Mouse (Mus musculus) left cerebral cortex, postnatal 14 days (tissue): ENCODE measurements around the gene Col8a2. TPM values are rescaled to one million over a fixed set of nuclear protein-coding genes. Genes with fewer than 3 reads are reported as not detected.

Experiments used
- DNase-seq, 2 experiments: peaks; one replicate each; pipeline ENCODE4 v3.0.0; 2021 to 2022; ENCODE audit warnings: low spot score in 2 of 2, mixed read lengths in 1 of 2
- intact Hi-C: fragments of 180-260 bp; cut with DNase I; formaldehyde crosslinking; loops from one replicate; pipeline ENCODE4 v1.15.1; 2025
- long read RNA-seq, 2 experiments: library from polyadenylated mRNA; stranded (forward); transcript quantifications; one replicate each; pipeline ENCODE4 v2.0.0; 2021
- total RNA-seq, 2 experiments: library from RNA; stranded (reverse); gene quantifications; 2 replicates each; pipeline ENCODE4 v1.2.3; 2021

The Col8a2 gene
- total RNA-seq: 1 to 10 TPM; 2.9 to 3.4 TPM
- long read RNA-seq, experiment 1, full-length matches to known transcripts: 1 of 4 reads
- long read RNA-seq, experiment 1, partial matches to known transcripts: 0 of 4 reads
- long read RNA-seq, experiment 1, other reads (novel, unspliced or antisense): 3 of 4 reads
- long read RNA-seq, experiment 2, full-length matches to known transcripts: 3 of 3 reads
- long read RNA-seq, experiment 2, partial matches to known transcripts: 0 of 3 reads
- long read RNA-seq, experiment 2, other reads (novel, unspliced or antisense): 0 of 3 reads

DNA sequence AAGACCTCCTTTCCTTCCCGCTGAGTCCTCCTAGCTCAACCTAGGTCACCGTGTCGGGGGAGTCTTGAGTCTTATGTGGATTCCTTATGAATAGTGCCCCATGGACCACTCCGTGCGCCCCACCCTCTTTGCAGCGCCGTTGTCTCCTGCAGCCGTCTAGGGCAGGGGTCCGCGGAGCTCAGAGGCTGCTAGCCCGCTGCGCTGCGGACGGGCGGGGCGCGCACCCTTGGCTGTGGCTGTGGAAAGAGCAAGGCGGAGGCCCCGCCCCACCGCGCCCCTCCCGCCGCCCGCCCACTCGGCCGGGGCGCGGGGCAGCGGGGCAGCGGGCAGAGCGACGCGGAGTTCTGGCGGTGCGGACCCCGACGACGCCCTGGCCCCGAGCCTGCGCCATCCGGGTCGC is at the start of gene Col8a2:
Gene Col8a2, plus strand, starts transcription at position 302 of the 400 bp plus-strand sequence.
- intact Hi-C loops: no loop called here
- no peak for DNase-seq

DNA sequence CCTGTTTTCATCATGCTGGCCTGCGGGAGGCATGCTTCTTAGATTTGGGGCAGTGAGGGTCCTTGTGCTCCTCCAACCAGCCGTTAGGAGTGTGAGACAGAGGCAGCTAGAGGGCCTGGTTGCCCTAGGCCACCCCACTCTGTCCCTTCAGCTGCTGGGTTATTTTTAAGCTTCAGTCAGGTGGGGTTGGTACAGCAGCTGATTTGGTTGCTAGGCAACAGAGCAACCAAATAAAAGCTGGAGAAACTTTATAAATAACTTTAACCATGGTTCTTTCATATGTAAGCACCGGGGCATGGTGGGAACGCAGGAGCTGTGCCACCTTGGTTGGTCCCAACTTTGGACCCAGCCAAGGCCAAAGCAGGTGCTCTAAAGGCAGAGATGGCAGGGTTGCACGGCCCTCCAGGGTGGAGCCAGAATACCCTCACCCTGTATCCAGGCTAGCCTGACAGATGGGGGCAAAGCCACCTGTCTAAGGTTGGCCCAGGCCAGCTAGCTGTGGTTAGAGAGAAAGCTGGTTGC is 48.8 kb upstream of the Col8a2 start:
- intact Hi-C loops: no loop called here
- DNase-seq: peak; percentile 34 to 85

DNA sequence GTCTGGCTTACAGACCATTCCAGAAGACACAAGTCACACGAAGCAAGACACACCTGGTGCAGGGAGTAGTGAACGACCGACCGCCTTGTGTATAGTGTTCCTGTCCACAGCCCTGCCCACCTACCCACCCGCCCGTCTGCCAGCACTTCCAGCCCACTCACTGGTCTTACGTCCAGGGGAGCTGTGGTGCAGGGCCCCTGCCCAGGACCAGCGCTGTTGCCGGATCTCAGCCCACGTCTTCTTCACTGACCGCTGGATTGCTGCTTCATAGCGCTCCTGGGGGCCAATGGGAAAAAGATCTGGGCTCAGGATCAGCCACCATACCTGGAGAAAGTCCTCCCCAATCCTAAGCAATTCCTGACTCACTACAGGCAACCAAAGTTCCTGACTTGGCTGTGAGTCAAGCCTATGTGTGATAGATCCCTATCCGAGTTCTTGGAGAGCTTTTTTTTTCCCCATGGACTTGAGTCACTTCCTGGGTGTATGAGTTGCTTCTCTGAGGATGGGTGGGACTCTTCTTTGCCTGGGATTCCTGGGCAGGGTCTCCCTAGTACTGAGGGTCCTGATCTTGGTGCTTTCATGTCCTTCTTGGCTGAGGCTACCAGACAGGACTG is 46.6 kb upstream of the Col8a2 start:
- DNase-seq: no peak
- intact Hi-C loops: no loop called here

DNA sequence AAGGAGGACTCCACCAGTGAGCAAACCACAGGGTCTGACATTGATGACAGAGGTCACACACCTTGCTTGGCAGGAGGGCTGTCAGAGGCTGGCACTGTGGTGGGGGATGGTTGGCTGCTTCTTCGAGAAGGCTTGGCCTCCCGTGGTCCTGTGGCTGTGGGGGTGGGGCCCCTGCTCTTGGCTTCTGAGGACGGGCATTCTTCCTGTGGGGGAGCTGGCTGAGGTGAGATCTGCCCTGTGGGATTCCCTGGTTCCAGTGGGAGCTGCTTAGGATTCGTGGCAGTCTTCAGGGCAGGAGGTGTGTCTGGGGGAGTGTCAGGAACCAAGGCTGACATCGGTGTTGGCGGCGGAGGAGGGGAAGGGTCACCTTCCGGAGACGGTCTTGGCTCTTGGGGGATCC is 44.6 kb upstream of the Col8a2 start:
- DNase-seq: no peak
- intact Hi-C loops: no loop called here

DNA sequence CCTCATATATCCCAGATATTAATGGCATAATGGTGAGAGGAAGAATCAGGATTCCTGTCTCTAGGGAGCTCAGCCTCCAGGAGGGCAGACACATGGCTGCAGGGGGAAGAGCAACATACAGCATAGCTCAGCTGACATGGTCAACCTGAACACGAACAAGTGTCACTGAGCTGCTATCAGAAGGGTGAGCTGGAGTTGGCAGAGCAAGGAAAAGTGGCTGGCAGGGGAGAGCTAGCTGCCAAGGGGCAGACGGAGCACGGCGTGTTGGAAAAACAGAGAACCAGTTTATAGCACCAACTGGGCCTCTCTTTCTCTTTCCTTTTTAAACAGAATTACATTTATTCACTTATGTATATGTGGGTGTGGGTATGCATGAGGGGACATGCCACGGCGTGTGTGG is 44.1 kb upstream of the Col8a2 start:
- intact Hi-C loops: no loop called here
- no peak for DNase-seq

DNA sequence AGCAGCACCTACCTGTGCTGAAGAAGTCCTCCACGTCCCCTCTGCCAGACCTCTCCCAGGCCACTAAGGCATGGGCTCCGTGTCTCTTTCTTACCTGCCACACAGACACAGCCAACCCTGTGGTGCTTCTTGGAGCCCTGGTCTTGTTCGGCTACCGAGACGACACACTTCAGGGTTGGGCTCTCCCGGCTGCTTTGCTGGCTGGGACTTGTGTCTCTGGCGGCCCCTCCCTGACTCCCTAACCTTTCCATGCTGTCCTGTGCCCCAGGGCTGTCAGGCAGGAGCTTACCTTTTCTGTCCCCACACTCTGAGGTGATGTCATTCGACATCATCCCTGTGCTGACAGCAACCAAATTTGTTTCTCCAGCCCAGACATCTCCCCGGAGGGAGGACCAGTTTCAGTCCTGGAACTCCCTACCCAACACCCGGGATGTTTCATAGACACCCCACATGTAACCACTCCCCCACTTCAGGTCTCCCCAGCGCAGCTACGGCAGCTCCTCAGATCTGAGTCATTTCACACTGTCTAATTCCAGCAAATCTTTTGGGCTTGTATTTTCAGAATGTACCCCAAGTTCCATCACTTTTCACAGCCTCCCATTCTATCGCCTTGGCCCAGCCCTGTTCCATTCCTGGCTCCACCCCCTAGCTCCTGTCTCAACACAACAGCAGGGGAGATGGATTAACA is 40.2 kb upstream of the Col8a2 start:
- DNase-seq: peak; percentile 51 to 70
- intact Hi-C loops: no loop called here

DNA sequence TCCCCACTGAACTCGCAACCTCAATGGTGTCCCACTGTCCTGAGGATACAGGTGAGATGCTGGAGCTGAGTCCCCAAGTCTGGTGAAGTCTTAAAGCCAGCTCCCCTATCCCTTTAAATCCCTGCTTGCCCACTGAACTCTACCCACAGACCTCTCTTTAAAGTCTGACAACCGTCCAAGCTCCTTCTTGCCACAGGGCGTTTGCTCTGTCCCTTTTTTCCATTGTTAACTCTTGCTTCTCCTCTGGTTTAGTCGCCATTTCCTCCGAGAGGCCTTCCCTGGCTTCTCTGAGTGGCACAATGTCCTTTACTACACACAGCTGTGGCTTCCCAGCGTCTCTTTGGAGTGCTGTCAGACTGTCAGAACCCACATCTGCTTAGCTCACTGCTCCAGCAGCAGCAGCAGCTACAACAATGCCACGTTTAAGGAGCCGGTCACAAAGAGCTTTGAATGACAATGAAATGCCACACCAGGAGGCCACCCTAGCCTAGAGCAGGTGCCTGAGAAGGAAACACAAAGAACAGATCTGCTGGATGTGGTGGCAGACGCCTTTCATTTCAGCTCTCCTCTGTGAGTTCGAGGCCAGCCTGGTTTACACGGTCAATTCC is 38.2 kb upstream of the Col8a2 start:
- no peak for DNase-seq

DNA sequence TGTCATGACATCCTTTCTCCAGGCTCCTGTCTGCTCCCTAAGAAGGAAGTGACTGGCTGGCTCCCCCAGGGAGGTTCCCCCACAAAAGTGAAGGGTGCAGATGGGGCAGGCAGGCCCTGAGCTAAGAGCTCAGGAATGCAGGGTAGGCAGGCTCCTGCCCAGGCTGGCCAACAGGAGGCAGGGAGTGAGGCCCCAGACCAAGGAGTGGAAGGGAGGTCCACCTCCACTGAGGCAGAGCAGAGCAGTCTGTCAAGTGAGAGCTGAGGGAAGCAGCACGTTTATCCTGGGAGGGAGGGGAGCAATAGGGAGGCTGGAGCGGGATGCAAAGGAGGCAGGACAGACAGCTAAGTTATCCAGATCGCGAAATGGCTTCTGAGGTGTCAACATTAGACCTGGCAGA is 35.9 kb upstream of the Col8a2 start:
- intact Hi-C loops: no loop called here

More for the DNA sequence above, 38.2 kb upstream of the Col8a2 start:
- intact Hi-C loops: no loop called here

DNA sequence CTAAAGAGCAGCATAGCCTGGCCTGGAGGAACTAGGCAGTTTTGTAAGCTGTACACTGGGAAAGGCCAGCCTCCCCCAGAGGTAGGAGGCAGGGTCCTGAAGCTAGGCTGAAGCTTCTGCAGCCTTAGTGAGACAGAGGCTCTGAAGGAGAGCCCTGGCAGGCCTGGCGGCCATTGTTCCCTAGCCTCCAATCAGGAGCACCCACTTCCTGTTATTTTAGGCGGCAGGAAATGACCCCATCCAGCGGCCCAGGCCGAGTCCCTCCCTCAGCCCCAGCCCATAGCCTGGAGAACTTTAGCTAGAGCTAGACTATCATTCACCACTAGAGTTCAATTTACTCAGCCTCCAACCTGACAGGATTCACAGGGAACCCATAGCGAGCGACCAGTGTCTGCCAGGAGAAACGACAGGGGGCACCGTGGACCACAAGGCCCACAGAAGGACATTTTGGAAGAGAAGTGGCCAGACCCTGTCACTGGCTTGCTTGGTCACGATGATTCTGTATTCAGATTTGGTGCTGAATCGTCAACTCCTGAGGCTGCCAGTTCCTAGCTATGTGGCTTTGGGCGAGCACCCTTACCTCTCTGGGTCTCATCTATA is 34.8 kb upstream of the Col8a2 start:
- no peak for DNase-seq
- intact Hi-C loops: no loop called here

More for the DNA sequence above, 35.9 kb upstream of the Col8a2 start:
- DNase-seq: no peak

DNA sequence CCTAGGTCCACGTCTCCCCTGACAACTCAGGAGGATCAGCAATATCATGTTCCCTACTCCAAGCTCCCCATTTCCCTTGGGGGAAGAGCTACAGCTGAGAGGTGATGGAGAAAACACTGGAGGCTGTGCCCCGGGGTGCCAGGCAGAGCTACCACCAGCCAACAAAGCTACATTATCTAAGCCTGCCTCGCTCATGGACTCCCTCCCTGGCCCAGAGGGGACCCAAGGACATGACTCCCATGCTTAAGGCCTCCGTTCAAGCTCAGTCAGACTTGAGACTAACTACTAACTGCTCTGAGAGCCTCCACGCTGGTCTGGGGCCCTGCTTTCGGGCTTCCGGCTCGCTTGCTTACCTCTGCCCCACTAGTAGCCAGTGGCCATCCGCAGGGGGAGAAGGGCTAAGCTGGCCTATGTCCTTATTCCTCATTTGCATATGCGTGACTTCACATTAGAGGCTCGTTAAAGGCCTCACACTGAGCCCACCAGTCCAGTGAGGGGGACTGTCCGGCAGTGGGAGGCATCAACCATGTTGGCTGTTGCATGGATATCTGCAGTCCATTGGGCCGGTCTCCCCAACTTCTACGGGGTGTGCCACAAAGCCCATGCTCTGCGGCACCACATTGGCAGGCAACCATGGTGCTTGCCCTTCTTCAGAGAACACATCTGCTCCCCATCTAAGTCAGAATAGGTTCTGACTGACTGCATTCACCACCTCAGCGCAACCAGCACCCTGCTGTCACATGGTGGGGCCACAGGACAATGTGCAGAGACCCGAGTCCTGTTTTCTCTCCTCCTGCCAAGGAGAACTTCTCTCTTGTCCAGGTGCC is 34.0 kb upstream of the Col8a2 start:
- intact Hi-C loops: no loop called here
- no peak for DNase-seq

DNA sequence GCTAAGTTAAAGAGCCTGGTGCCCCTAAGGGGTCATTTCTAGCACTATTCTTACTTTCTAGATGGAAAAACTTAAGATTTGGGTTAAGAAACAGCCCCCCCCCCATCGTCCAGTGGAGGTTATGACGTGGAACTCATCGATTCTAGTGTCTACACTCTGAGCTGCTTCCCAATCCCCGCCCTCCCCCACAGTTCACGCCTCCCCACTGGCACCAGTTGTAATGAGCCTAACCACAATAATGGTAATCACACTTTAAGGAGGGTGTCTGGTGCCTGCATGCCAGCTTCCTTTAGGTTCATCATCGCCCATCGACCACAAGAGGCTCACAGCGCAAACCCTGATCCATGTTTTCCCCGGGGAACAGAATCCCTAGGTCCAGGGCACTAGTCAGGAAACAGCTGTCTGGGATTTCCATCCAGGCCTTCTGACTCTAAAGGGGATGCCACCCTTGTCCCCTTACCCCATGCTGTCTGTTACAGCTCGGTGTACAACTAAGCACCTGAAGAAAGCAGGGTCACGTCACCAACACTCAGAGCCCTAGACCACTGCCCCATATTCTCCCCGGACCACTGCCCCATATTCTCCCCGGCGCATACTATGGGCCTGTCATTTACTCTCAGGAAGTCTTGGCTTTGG is 32.8 kb upstream of the Col8a2 start:
- no peak for DNase-seq
- intact Hi-C loops: no loop called here

DNA sequence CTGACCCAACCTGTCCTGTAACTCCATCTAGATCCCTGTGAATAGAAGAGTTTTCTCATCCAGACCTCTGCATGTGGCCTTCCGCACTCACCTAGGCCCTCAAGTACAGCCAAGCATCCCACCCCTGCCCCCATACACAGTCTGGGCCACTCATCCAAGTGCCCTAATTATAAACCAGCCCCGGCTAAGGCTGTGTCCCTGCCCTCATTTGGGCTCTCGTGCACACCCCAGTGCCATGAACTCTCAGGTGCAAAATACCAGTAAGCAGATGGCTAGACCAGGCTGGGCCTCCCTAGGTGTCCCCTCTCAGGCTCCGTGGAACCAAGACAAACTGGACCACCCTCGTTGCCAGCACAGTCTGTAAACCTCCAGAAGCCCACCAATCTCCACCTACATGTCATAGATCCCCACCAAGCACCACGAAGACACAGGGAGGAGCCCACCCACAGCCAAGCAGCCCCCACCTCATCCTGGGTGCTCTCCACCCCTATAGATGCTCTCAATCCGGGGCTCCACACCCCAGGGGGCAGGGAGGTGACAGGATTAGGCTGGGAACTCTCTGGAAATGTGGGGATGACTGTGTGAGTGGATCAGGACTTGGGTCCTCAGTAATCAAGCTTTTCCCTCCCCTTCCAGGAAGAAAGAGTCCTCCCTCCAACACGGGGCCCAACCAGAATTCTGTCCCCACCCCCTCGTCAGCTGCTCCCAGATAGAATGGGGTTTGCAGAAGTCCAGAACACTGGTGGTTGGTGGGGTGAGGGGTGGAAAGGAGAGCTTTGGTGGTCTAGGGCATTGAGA is 32.1 kb upstream of the Col8a2 start:
- peak; percentile 73 to 82 for DNase-seq
- intact Hi-C loops: no loop called here

DNA sequence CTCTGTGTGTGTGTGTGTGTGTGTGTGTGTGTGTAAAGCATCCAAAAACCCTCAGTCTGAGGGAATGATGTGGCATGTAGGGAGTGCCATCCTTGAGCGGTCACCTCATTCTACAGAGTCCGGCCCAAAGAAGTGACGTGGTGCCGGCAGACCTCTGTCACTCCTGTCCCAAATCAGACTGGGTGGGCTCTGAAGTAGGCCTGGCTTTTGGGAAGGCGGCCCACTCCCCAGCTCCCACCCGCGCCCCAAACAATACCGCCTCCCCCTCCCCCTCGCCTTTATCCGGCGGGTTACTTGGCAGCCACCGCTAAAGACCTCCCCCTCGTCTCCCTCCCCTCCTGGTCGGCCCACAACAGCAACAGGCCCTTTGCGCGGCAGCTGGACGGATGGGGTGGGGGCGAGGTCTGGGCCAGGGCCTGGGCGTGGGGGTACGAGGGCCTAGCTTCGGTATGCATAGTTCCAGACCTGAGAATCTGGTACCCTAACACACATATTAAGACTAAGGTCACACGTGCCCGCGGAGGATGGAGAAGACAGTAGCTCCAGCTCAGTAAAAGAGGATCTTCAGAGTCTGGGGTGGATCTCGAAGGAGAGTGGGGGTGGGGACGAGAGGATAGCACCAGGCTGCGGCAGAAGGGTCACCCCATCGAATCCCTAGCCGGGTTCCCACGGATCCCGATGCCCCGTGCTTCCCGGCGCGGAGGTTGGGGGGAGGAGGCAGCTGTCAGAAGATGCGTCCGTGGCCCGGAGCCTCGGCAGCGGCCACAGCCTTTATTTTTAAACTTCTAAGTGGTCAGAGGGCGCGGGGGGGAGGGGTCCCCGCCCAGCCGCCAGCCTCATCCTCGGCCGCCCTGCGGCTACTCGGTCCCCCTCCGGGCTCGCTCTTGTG is 31.2 kb upstream of the Col8a2 start:
- DNase-seq: no peak
- intact Hi-C loops: no loop called here

DNA sequence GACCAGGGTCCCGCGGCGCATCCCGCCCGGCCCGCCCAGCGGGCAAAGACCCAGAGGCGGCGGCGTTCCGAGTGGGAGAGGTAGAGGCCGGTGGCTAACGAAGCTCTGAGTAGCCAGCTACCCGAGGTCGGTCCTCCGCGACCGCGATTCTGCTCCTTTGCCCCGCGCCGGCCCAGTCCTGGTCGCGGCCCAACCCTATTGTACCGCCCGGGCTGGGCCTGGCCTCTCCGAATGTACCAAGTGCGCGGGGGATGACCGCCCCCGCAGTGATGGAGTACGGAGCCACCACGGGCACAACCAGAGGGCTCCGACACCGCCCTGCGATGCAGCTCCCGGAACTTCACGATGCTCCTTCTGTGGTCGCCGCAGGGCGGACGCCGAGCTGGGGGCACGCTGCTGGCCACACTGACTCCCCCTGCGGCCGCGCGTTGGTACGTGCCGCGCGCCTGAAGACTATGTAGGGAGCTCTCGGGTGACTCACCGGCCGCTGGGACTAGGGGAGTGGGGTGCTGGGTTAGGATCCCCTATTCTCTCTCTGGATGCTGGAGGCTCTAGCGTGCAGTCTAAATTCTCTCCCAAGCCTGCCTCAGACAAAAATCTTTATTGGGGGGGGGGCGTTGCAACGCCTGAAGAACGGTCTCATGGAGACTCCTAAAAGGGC is 30.3 kb upstream of the Col8a2 start, which contains the start of gene Map7d1:
Gene Map7d1, minus strand, starts transcription at position 213 of the 661 bp plus-strand sequence.
- DNase-seq: peak; percentile 84 to 88
- intact Hi-C loops: no loop called here

DNA sequence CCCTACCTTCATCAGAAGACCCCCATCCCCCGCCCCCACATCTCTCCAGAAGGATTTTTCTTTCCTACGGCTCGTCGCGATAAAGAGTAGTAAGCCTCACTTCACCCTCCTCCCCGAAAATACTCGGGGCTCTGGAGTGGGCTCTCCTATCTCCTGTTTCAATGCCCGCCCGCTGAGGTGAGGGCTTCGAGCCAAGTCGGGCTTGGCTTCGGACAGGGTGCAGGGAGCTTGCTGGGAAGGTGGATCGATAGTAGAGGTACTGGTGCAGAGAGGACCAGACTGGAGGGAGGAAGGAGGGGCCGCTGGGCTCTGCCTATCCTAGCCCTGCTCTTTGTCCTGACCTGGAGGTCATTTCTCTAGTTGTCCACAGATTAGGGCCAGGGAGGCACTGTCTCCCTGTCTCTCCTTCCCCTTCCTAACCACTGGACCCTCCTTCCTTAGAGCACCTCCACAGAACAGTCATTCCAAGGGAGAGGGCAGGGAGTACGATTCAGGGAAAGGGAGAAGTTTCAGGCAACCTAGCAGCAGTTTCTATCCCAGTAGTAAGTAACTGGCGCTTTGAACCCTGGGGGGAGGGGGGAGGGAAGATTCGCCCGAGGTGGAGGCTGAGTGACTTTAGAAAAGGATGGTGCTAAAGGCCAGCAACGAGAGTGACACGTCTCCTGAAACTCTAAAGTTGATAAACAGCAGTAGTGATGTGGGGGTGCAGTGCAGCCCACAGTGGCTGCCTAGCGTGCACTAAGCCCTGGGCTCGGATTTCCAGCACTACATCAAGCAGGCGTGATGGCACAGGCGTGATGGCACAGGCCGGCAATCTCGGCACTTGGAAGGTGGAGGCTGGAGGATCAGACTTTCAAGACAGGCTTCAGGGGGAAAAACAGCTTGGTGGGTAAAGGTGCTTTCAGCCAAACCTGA is 29.4 kb upstream of the Col8a2 start:
- intact Hi-C loops: no loop called here
- DNase-seq: no peak
